Mouse (Mus musculus) limb, embryonic 12.5 days (tissue): ENCODE measurements around the gene 2900026A02Rik. TPM values are rescaled to one million over a fixed set of nuclear protein-coding genes. Genes with fewer than 3 reads are reported as not detected.

Experiments used
- ATAC-seq: fragments of 200-750 bp; cut with Nextera tagmentation; 2 replicates; pipeline ENCODE4 v1.8.0; 2017; ENCODE audit warnings: low read depth, moderate TSS enrichment; ENCODE audit not compliant: insufficient number of reproducible peaks, insufficient read depth, low FRiP score, low TSS enrichment
- H3K27ac ChIP-seq: fragments of 300-500 bp; sonication (generic); 2 replicates; pipeline ENCODE4 v1.5.1; 2016; ENCODE audit warnings: mild to moderate bottlenecking, moderate library complexity
- H3K27me3 ChIP-seq: fragments of 300-500 bp; sonication (generic); 2 replicates; pipeline ENCODE4 v1.6.1; 2016; ENCODE audit warnings: mild to moderate bottlenecking, moderate library complexity
- H3K36me3 ChIP-seq: fragments of 300-500 bp; sonication (generic); 2 replicates; pipeline ENCODE4 v1.6.1; 2016; ENCODE audit warnings: mild to moderate bottlenecking, moderate library complexity
- H3K4me1 ChIP-seq: fragments of 300-500 bp; sonication (generic); replicated peaks from 2 replicates; pipeline ENCODE4 v1.6.1; 2016
- H3K4me2 ChIP-seq: fragments of 300-500 bp; sonication (generic); 2 replicates; pipeline ENCODE4 v1.6.1; 2016; ENCODE audit warnings: mild to moderate bottlenecking, moderate library complexity
- H3K4me3 ChIP-seq: fragments of 300-500 bp; sonication (generic); replicated peaks from 2 replicates; pipeline ENCODE4 v1.5.1; 2016; ENCODE audit warnings: mild to moderate bottlenecking
- H3K9ac ChIP-seq: fragments of 300-500 bp; sonication (generic); replicated peaks from 2 replicates; pipeline ENCODE4 v1.6.1; 2016; ENCODE audit warnings: mild to moderate bottlenecking, moderate library complexity
- H3K9me3 ChIP-seq: fragments of 300-500 bp; sonication (generic); 2 replicates; pipeline ENCODE4 v1.6.1; 2016; ENCODE audit warnings: mild to moderate bottlenecking, moderate library complexity
- WGBS: fragments of 180-500 bp; shearing (Covaris S2); methylation state at CpG from one replicate; pipeline ENCODE4 v1.1.7; 2016; 5-methylcytosine and 5-hydroxymethylcytosine counted together
- polyA plus RNA-seq: library from polyadenylated mRNA; unstranded; fragments of >200 nt; fragmentation: Nextera tagmentation; extraction: Ambion mirVana; gene quantifications from 2 replicates; pipeline ENCODE4 v1.2.1, GENCODE M21; 2016

The 2900026A02Rik gene
- polyA plus RNA-seq, 1 experiment from 2014 or later, result 3.2 TPM

DNA sequence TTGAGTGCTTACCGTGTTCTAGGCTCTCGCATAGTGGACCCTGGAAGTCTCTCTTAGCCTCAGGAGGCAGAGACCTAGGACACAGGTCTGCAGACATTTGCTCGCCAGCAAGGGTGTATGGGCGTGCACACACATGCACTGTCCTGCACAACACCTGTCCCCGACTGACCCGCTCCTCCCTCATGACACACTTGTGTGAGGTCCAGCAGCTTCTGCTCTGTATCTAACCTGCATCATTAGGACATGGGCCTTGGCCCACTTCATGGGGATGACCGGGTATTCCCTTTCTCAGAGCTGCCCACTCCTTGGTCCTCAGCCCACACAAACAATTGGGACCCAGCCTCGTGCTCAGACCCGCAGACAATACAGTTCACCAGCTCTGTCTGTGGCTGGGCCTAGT lies 140.0 kb downstream of the 2900026A02Rik start:
- H3K27me3 ChIP-seq, result 0 out of 2 replicates have a peak, but pooled peaks cover 6% of the 10 kb centered on the region
- no peak overlapping the region for H3K4me2 ChIP-seq
- H3K9me3 ChIP-seq, result 0 out of 2 replicates have a peak, but pooled peaks cover 7% of the 10 kb centered on the region
- no peaks in the 10 kb centered on the region for H3K36me3 ChIP-seq
- H3K4me3 ChIP-seq, result no peak overlapping the region
- WGBS, result 88% methylated on average over 9 of the region's 9 CpGs
- H3K4me1 ChIP-seq, result 0 out of 2 replicates have a peak, but pooled peaks cover 6% of the 10 kb centered on the region
- no peak overlapping the region for H3K9ac ChIP-seq
- no peak for ATAC-seq
- H3K27ac ChIP-seq, result no peak overlapping the region

DNA sequence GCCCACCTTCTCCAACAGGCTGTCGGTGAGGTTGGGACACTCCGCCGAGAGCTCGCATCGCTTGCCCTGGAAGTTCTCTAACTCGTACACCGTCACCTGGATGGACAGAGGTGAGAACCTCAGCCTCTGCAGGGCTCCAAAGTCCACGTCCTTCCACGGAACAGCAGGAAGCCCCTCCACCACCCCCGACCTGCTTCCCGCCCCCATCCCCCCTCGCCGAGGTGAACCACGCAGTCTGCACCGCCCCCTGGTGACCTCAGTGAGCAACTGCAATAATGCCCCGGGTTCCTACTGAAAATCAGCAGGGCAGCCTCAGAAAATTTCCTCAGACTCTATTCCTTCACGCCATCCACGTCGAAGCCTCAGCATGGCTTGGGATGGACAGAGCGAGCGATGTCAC lies 141.3 kb downstream of the 2900026A02Rik start:
- peak overlapping the region; percentile 26 for H3K4me2 ChIP-seq
- WGBS, result 20% methylated on average over 21 of the region's 21 CpGs
- H3K36me3 ChIP-seq, result no peaks in the 10 kb centered on the region
- no peak overlapping the region for H3K27ac ChIP-seq
- H3K4me1 ChIP-seq, result 0 out of 2 replicates have a peak, but pooled peaks cover 6% of the 10 kb centered on the region
- no peak overlapping the region for H3K9ac ChIP-seq
- no peak overlapping the region for H3K4me3 ChIP-seq
- no peak for ATAC-seq
- 0 out of 2 replicates have a peak, but pooled peaks cover 6% of the 10 kb centered on the region for H3K9me3 ChIP-seq
- 0 out of 2 replicates have a peak, but pooled peaks cover 10% of the 10 kb centered on the region for H3K27me3 ChIP-seq

DNA sequence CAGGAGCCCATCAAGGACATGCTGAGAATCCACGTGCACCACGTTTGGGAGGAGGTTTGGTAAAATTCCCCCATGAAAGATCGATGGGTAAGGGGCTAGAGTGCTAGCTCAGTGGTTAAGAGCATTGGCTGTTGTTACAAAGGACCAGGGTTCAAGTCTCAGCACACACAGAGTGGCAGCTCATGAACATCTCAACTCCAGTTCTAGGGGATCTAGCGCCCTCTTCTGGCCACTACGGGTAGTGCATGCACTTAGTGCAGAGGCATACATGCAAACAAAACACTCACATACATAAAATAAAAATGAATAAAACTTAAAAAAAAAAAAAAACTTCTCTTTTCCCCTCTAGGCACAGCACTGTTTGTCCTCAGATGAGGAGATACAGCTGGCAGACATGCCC lies 142.3 kb downstream of the 2900026A02Rik start:
- Histone ChIP-seq H3K9me3 (no peaks in the 10 kb centered on the region), H3K4me3 (no peak overlapping the region), H3K27ac (no peak overlapping the region), H3K4me2 (no peak overlapping the region), H3K9ac (no peak overlapping the region), H3K4me1 (0 out of 2 replicates have a peak, but pooled peaks cover 6% of the 10 kb centered on the region), H3K36me3 (no peaks in the 10 kb centered on the region), H3K27me3 (0 out of 2 replicates have a peak, but pooled peaks cover 10% of the 10 kb centered on the region)
- WGBS, result 64% methylated on average over 5 of the region's 5 CpGs
- no peak for ATAC-seq

DNA sequence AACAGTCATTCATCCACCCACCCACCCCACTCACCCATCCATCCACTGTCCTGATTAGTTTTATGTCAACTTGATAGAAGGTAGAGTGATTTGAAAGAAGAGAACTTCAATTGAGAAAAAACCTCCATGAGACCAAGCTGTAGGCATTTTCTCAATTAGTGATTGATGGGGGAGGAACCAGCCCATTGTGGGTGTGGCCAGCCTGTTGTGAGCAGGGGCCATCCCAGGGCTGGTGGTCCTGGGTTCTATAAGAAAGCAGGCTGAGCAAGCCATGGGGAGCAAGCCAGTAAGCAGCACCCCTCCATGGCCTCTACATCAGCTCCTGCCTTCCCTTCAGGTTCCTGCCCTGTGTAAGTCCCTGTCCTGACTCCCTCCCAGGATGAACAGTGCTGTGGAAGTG lies 151.0 kb downstream of the 2900026A02Rik start, which contains the start of gene Crybb2:
Gene Crybb2, minus strand, starts transcription at position 101 of the 400 bp plus-strand sequence.
- H3K9me3 ChIP-seq, result no peaks in the 10 kb centered on the region
- H3K4me3 ChIP-seq, result no peak within 1 kb of the TSS
- no peak within 1 kb of the TSS for H3K4me2 ChIP-seq
- no peak within 1 kb of the TSS for H3K27ac ChIP-seq
- ATAC-seq, result no peak
- no peaks in the 10 kb centered on the region for H3K36me3 ChIP-seq
- no peaks in the 10 kb centered on the region for H3K27me3 ChIP-seq
- H3K4me1 ChIP-seq, result no peaks in the 10 kb centered on the region
- H3K9ac ChIP-seq, result no peak within 1 kb of the TSS

DNA sequence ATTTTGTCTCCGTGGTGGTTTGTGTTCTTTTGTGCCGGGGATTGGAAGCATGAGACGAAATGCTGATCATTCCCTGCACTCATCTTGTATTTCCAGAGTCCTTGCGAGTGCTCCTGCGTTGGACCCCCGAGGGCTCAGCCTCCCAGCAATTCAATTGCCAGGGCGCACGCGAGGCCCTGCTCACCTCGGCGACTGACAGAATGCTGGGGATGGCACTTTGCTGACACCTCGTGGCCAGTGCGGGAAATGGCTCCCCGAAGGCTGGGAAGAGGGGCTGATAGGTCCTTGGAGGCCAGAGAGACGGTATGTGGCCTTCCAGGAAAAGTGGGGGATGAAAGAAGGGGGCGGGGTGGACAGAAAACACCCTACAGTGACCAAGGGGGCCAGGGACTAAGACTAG lies 166.7 kb downstream of the 2900026A02Rik start:
- peaks cover 17% of the 10 kb centered on the region for H3K27me3 ChIP-seq
- H3K27ac ChIP-seq, result no peak overlapping the region
- no peaks in the 10 kb centered on the region; the same call in 1 of the 2 replicates for H3K9me3 ChIP-seq
- no peak overlapping the region for H3K9ac ChIP-seq
- H3K4me3 ChIP-seq, result no peak overlapping the region
- no peak for ATAC-seq
- H3K4me1 ChIP-seq, result peaks cover 5% of the 10 kb centered on the region; the same call in 1 of the 2 replicates
- H3K36me3 ChIP-seq, result no peaks in the 10 kb centered on the region
- 5% methylated on average over 16 of the region's 16 CpGs for WGBS
- no peak overlapping the region for H3K4me2 ChIP-seq

DNA sequence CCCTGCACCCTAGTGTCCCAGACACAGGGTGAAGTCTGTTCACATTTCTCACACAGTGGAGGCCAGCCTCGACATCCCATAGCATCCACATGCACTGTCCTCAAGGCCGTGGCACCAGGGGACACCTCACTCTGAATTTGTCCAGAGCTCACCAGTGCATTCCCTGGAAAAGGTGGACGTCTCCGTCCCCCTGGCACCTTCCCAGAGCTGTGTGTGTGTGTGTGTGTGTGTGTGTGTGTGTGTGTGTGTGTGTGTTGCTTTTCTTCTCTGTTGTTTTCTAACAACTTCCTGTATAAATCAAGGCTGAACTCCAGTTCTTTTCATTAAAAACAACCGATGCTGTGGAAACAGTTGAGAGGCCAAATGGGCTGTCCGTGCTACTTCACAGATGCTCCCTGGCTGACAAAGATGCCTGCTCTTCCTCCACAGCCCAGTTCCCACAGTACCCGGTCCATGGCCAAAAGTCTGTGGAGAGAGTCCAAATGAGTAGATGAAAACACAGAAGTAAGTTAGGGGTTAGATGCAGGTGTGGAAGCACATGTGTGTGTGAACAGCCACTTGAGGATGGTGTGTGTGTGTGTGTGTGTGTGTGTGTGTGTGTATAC lies 170.4 kb downstream of the 2900026A02Rik start:
- WGBS, result 58% methylated on average over 7 of the region's 7 CpGs
- Histone ChIP-seq H3K4me2 (no peak overlapping the region), H3K27ac (no peak overlapping the region), H3K27me3 (peaks cover 12% of the 10 kb centered on the region), H3K4me1 (peaks cover 5% of the 10 kb centered on the region; the same call in 1 of the 2 replicates), H3K36me3 (no peaks in the 10 kb centered on the region), H3K9ac (no peak overlapping the region), H3K4me3 (no peak overlapping the region), H3K9me3 (no peaks in the 10 kb centered on the region; the same call in 1 of the 2 replicates)
- ATAC-seq, result no peak

DNA sequence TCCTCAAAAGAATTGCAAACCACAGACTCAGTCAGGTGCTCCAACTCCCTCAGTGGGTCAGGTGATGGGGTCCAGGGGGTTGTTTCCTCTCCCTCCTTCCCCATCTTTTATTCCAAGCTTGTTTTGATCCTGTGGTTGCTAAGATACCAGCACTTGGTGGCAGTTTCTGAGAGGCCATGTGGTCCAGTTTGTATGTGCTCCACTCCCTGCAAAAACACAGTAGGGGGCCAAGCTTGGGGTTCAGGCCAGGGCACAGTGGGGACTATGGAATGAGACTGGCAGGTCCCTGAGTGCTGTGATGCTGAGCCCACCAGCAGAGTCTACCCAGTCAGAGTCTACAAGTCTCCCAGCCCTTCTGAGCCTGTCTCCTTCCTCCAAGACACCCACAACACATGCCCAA lies 171.2 kb downstream of the 2900026A02Rik start:
- Histone ChIP-seq H3K4me1 (peaks cover 5% of the 10 kb centered on the region; the same call in 1 of the 2 replicates), H3K9ac (no peak overlapping the region; the same call in 1 of the 2 replicates), H3K4me3 (no peak overlapping the region), H3K9me3 (no peaks in the 10 kb centered on the region; the same call in 1 of the 2 replicates), H3K27ac (no peak overlapping the region), H3K36me3 (no peaks in the 10 kb centered on the region), H3K27me3 (peaks cover 4% of the 10 kb centered on the region; the same call in 1 of the 2 replicates), H3K4me2 (no peak overlapping the region)
- no peak for ATAC-seq

DNA sequence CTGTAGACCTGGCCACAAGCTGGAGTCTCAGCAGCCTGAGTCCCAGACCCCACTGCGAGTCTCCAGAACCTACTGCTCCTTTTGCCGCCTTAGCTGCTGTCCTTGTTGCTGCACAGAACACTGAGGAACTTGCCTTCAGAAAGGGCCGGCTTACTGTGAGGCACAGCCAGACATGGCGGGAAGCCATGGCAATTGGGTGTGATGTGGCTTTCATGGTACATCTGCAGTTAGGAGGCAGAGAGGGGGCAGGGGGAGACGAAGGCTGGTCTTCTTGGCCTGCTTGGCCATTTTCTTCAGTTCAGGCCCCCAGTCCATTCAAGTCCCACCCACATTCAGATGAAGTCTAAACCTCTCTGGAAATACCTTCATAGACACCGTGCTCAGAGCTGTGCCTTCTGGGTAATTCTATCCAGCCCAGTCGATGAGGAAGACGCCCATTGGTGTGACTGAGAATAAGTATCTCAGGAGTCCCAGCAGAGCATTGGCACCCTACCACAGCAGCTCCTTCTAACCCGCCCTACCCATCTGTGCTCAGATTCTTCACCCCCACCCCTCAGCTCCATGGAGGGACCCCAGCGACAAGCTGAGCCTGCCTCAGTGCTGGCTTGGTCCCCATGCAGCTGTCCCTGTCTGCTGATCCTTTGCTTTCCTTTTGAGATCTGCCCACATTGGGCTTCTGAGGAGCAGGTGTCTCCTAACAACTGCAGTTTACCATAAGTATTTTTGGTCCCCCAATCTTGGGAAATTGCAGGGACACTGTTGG lies 175.3 kb downstream of the 2900026A02Rik start:
- H3K27me3 ChIP-seq, result no peaks in the 10 kb centered on the region
- H3K4me3 ChIP-seq, result no peak overlapping the region
- H3K9me3 ChIP-seq, result no peaks in the 10 kb centered on the region
- no peak overlapping the region for H3K4me2 ChIP-seq
- no peaks in the 10 kb centered on the region for H3K36me3 ChIP-seq
- peaks cover 18% of the 10 kb centered on the region for H3K4me1 ChIP-seq
- 86% methylated on average over 10 of the region's 10 CpGs for WGBS
- no peak overlapping the region for H3K27ac ChIP-seq
- H3K9ac ChIP-seq, result no peak overlapping the region
- ATAC-seq, result no peak

DNA sequence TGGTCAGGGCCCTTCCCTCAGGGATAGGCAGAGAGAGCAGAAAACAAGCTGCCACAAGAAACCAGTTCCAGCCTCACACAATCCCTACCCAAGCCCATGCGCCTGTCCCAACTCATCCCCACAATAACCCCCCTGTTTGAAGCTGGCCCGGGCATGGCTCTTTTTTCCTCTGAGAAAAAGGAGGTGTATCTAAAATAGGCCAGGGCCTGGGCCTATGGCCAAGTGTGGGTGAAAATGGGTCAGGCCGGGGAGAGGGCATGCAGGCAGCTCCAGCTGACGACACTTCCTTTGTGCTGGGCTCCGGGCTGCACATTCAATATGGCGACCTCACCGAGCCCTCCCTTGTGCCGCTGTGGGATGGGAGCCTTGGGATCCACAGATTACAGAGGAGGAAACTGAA lies 177.5 kb downstream of the 2900026A02Rik start:
- 0 out of 2 replicates have a peak, but pooled peaks cover 3% of the 10 kb centered on the region for H3K9me3 ChIP-seq
- no peak overlapping the region for H3K9ac ChIP-seq
- peaks cover 12% of the 10 kb centered on the region for H3K4me1 ChIP-seq
- H3K36me3 ChIP-seq, result no peaks in the 10 kb centered on the region
- no peaks in the 10 kb centered on the region for H3K27me3 ChIP-seq
- no peak overlapping the region for H3K27ac ChIP-seq
- WGBS, result 90% methylated on average over 8 of the region's 8 CpGs
- no peak overlapping the region for H3K4me3 ChIP-seq
- ATAC-seq, result no peak
- H3K4me2 ChIP-seq, result no peak overlapping the region

DNA sequence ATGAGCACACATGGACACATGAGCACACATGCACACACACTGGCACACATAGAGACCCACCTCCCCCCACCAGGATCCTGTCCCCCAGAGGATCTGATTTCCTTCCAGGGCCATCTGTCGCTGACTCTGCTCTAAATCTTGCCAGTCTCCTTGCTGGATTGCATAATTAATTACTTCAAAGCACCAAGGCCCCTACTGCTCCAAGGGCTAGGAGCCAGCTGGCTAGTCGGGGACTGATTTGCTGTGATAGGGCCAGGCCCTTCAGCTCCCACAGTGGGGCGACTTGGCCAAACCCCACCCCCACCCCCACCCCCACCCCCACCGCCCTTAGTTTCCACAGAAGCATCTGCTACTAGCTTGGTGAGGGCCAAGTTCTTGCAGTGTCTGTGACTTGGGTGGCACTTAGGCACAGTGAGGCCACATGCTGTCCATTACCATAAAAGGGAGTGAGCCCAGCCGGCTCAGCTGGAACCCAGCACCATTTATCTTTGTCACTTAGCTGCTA lies 179.4 kb downstream of the 2900026A02Rik start:
- H3K4me1 ChIP-seq, result peaks cover 16% of the 10 kb centered on the region
- 0 out of 2 replicates have a peak, but pooled peaks cover 3% of the 10 kb centered on the region for H3K9me3 ChIP-seq
- H3K27me3 ChIP-seq, result no peaks in the 10 kb centered on the region
- WGBS, result 0% methylated on average over 5 of the region's 5 CpGs
- H3K4me2 ChIP-seq, result no peak overlapping the region
- H3K9ac ChIP-seq, result no peak overlapping the region
- H3K4me3 ChIP-seq, result no peak overlapping the region
- H3K27ac ChIP-seq, result no peak overlapping the region
- ATAC-seq, result peak; percentile 56; the same call in 1 of the 2 replicates
- H3K36me3 ChIP-seq, result no peaks in the 10 kb centered on the region

DNA sequence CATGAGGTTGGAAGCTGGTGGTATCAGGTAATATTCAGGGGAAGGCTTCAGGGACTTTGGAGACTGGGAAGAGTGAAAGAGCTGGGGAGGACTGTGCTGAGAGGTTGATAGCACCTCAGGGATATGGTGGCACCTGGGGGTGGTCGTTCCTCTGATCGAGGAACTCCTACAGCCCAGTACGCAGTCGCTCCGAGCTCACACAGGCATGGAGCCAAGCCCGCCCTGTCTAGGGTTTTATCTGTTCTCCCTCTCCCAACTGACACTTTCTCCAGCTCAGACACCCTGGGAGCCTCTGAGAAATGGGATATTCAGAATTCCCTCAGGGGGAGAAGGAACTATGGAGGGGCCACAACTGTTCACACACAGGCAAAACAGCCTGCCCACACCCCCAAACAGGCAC lies 180.3 kb downstream of the 2900026A02Rik start:
- WGBS, result 82% methylated on average over 6 of the region's 6 CpGs
- Histone ChIP-seq H3K4me1 (peaks cover 22% of the 10 kb centered on the region), H3K4me2 (no peak overlapping the region), H3K4me3 (no peak overlapping the region), H3K27me3 (no peaks in the 10 kb centered on the region), H3K27ac (no peak overlapping the region), H3K36me3 (no peaks in the 10 kb centered on the region), H3K9me3 (0 out of 2 replicates have a peak, but pooled peaks cover 3% of the 10 kb centered on the region), H3K9ac (no peak overlapping the region)
- no peak for ATAC-seq
